Mouse (Mus musculus) brown adipose tissue, adult 24 weeks (tissue): ENCODE results near the gene Tmem248. TPM values are rescaled to one million over a fixed set of nuclear protein-coding genes. Genes with fewer than 3 reads are reported as not detected.

ENCODE experiments used
- H3K27ac ChIP-seq: fragments of 200-500 bp; replicated peaks from 2 replicates; pipeline ENCODE4 v1.5.1; 2012; ENCODE audit warnings: low read depth, mild to moderate bottlenecking, low read length
- H3K4me1 ChIP-seq: fragments of 200-500 bp; 2 replicates; pipeline ENCODE4 v1.6.1; 2012; ENCODE audit warnings: low read length, mixed read lengths; ENCODE audit not compliant: control insufficient read depth, insufficient read depth, insufficient read length
- H3K4me3 ChIP-seq: fragments of 200-500 bp; 2 replicates; pipeline ENCODE4 v1.5.1; 2012; ENCODE audit warnings: low read depth, mild to moderate bottlenecking, low read length, moderate library complexity; ENCODE audit not compliant: insufficient read depth
- polyA plus RNA-seq: library from polyadenylated mRNA; stranded (reverse); fragments of >200 nt; gene quantifications from 2 replicates; pipeline ENCODE4 v1.2.4, GENCODE M21; 2012; ENCODE audit not compliant: missing spikeins, insufficient read depth, insufficient read length

Gene Tmem248
- polyA plus RNA-seq, 1 experiment = 22.1 TPM

DNA sequence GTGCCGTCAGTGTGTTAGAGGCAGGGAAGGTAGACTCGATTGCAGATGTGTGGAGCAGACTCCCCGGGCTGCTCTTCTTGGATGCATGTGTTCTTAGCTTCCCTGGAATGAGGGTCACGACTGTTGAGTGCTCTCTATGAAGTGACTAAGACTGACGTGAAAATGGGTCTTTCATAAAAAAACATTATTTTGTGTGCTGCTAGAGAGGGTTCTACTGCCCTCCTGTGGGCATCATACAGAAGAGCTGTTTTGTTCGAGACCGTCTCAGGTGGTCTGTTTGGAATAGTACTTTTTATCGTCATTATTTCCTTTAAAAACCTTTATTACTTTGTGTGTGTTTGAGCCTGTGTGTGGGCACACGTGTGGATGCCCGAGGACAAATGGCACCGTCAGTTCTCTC lies 46.6 kb downstream of the Tmem248 start:
- Histone ChIP-seq H3K4me1 (no peaks in the 10 kb centered on the region), H3K4me3 (no peak overlapping the region), H3K27ac (no peak overlapping the region)

GRCm38 (mm10) chr5:130264433-130265005 lies 47.6 kb downstream of the Tmem248 start:
- Histone ChIP-seq H3K4me1 (no peaks in the 10 kb centered on the region), H3K27ac (no peak overlapping the region), H3K4me3 (no peak overlapping the region)

GRCm38 (mm10) chr5:130266651-130267050 lies 49.8 kb downstream of the Tmem248 start:
- H3K4me3 ChIP-seq = no peak overlapping the region
- H3K4me1 ChIP-seq = no peaks in the 10 kb centered on the region

GRCm38 (mm10) chr5:130267316-130267715 lies 50.4 kb downstream of the Tmem248 start:
- H3K4me3 ChIP-seq = no peak overlapping the region
- no peaks in the 10 kb centered on the region for H3K4me1 ChIP-seq
- H3K27ac ChIP-seq = no peak overlapping the region

More at GRCm38 (mm10) chr5:130266651-130267050, 49.8 kb downstream of the Tmem248 start:
- H3K27ac ChIP-seq = no peak overlapping the region

DNA sequence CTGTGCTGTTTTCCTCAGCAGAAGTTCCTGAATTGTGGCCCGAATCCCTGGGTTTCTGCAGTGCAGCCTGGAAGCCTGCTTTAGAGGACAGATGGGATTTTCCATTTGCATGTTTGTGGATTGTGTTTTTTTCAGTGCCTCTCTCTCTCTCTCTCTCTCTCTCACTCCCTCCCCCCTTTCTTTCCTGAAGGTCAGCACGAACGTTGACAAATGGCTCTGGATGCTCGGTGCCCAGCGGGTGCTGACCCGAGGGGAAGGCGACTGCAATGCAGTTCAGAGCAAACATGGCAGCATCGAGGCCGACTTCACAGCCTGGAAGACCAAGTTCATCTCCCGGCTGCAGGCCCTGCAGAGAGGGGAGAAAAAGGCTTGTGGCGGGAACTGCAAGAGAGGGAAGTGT lies 52.1 kb downstream of the Tmem248 start:
- Histone ChIP-seq H3K4me1 (no peaks in the 10 kb centered on the region), H3K4me3 (no peak overlapping the region)

GRCm38 (mm10) chr5:130272344-130272743 lies 55.5 kb downstream of the Tmem248 start:
- Histone ChIP-seq H3K4me1 (no peaks in the 10 kb centered on the region), H3K27ac (no peak overlapping the region), H3K4me3 (no peak overlapping the region)

More for the DNA sequence above, 52.1 kb downstream of the Tmem248 start:
- H3K27ac ChIP-seq = no peak overlapping the region

GRCm38 (mm10) chr5:130273046-130273445 lies 56.2 kb downstream of the Tmem248 start:
- Histone ChIP-seq H3K4me1 (no peaks in the 10 kb centered on the region), H3K27ac (no peak overlapping the region), H3K4me3 (no peak overlapping the region)

DNA sequence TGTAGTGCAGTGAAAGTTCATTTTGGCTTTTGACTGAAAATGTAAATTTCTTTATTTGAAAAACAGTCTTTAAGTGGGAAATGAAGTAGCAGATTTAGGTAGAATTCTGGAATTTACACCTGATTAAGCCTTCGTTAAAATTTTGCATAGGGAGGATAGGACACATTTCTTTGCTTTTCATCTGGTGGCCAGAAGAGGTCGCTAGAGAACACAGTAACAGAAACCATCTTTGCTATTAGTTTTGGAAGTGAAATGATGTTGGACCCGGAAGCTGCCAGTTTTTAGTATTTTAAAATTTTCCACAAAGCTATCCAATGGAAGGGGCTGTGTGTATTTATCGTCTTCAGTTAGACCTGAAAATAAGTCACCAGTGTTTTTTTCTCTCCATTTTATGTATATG lies 58.6 kb downstream of the Tmem248 start:
- Histone ChIP-seq H3K4me3 (no peak overlapping the region), H3K4me1 (peaks cover 3% of the 10 kb centered on the region; the same call in 1 of the 2 replicates), H3K27ac (no peak overlapping the region)

DNA sequence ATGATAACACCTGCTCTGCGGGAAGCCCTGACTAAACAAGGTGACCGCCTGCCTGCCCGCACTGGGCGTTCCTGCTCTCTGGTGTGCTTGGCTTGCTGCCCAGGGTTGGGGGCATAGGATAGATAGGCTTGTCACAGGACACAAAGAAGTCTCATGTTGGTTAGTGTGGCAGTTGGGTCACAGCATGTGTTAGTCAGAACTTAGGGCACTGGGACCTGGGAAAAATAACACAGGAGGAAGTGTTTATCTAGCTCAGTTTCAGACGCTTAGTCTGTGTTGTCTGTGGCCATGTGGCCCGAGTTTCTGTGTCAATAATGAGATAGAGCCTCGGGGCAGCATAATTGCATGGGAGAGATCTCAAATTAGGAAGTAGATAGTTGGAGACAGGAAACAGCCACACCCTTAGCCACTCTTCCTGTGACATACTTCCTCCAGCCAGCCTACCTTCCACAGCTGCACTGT lies 61.2 kb downstream of the Tmem248 start:
- Histone ChIP-seq H3K4me1 (peaks cover 3% of the 10 kb centered on the region; the same call in 1 of the 2 replicates), H3K27ac (peak overlapping the region; percentile 34; the same call in 1 of the 2 replicates), H3K4me3 (no peak overlapping the region)

DNA sequence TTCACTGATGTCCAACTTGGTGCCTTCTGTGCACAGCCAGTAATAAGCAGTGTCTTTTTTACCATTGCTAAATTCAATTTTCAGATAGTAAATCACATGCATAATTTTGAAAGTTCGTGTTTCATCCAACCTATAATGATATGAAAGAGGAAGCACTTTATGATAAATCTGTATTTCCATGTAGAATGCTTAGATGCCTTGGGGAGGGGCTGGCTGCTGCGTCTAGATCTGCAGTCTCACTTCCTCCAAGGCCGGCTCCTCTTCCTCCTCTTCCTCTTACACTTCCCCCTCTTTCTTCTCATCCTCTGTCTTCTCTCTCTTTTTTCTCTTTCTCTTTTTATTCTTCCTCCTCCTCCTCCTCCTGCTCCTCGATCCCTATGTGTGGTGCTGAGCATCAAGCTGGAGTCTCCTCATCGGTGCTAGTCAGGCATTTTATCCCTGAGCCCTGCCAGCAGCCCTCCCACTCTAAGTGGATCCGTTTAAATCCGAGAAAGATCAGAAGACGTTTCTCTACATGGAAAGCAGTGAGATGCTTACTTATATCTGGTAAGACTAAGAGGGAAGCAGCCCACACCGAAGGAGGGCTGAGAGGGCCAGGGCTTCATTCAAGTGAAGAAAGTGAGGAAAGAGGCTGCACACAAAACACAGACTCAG lies 66.3 kb downstream of the Tmem248 start:
- Histone ChIP-seq H3K4me1 (peaks cover 1% of the 10 kb centered on the region; the same call in 1 of the 2 replicates), H3K4me3 (no peak overlapping the region), H3K27ac (no peak overlapping the region)

DNA sequence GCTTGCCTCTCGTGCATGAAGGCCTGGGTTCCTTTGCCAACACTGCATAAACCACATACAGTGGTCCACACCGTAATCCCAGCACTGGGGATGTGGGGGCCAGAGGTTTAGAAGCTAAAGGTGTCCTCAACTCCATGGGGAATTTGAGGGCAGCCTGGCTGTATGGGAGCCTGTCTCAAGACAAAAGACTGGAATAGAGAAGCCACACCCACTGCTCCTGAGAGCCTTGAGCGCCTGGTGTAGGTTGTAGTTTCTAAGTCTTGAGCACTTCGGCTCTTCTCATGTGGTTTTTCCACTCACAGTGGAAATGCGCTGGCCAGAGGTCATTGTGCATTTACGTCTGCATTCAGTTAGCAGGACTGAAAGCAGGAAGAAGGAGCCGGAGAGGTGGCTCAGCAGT lies 71.2 kb downstream of the Tmem248 start:
- Histone ChIP-seq H3K4me1 (no peaks in the 10 kb centered on the region), H3K4me3 (no peak overlapping the region)

DNA sequence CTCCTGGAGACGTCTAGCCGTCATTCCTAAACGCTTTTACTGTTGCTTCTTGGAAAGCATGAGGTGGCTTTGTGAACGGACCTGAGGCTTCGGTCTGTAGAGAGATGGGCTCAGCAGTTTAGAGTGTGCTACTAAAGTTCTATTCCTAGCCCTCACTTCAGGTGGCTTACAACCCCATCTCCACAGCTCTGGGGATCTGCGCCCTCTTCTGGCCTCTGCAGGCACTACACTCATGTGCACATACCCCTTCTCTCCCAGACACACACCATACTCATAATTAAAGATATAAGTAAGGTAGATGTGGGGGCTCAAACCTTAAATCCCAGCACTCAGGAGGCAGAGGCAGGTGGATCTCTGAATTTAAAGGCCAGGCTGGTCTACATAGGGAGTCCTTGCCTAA lies 73.4 kb downstream of the Tmem248 start:
- Histone ChIP-seq H3K27ac (no peak overlapping the region), H3K4me3 (no peak overlapping the region), H3K4me1 (no peaks in the 10 kb centered on the region)

More for the DNA sequence above, 71.2 kb downstream of the Tmem248 start:
- H3K27ac ChIP-seq = no peak overlapping the region

- Histone ChIP-seq H3K27ac (no peak overlapping the region), H3K4me3 (no peak overlapping the region), H3K4me1 (no peaks in the 10 kb centered on the region)
Measured at GRCm38 (mm10) chr5:130290775-130291174, 73.9 kb downstream of the Tmem248 start.

- Histone ChIP-seq H3K4me3 (no peak overlapping the region), H3K4me1 (no peaks in the 10 kb centered on the region), H3K27ac (no peak overlapping the region)
Measured at GRCm38 (mm10) chr5:130292976-130293375, 76.1 kb downstream of the Tmem248 start.
